Mouse (Mus musculus) heart, embryonic 11.5 days (tissue): ENCODE data around the gene Ipo7. TPM values are rescaled to one million over a fixed set of nuclear protein-coding genes. Genes with fewer than 3 reads are reported as not detected.
A peak's percentile ranks its signal among the peaks of the same experiment; 100 is the strongest.
"Not testable (repeated sequence)": the region's sequence is repeated elsewhere in the genome, so short reads cannot be mapped to it uniquely, and the experiment has no call there.

ENCODE experiments used
- ATAC-seq: fragments of 200-750 bp; cut with Nextera tagmentation; replicated peaks from 2 replicates; pipeline ENCODE4 v1.8.0; 2017; ENCODE audit warnings: moderate library complexity; ENCODE audit not compliant: insufficient number of reproducible peaks, low FRiP score, low TSS enrichment
- H3K27ac ChIP-seq: fragments of 300-500 bp; sonication (generic); 2 replicates; pipeline ENCODE4 v1.5.1; 2014; ENCODE audit warnings: mild to moderate bottlenecking, low read depth, low read length
- H3K27me3 ChIP-seq: fragments of 300-500 bp; sonication (generic); 2 replicates; pipeline ENCODE4 v1.6.1; 2014; ENCODE audit warnings: mild to moderate bottlenecking, low read length, mixed read lengths; ENCODE audit not compliant: control insufficient read depth, insufficient read depth
- H3K36me3 ChIP-seq: fragments of 300-500 bp; sonication (generic); 2 replicates; pipeline ENCODE4 v1.6.1; 2014; ENCODE audit warnings: mild to moderate bottlenecking, low read length, moderate library complexity, mixed read lengths; ENCODE audit not compliant: control insufficient read depth, insufficient read depth
- H3K4me1 ChIP-seq: fragments of 300-500 bp; sonication (generic); 2 replicates; pipeline ENCODE4 v1.6.1; 2014; ENCODE audit warnings: low read length; ENCODE audit not compliant: control insufficient read depth, insufficient read depth
- H3K4me2 ChIP-seq: fragments of 300-500 bp; sonication (generic); 2 replicates; pipeline ENCODE4 v1.6.1; 2014; ENCODE audit warnings: mild to moderate bottlenecking, moderate library complexity
- H3K4me3 ChIP-seq: fragments of 300-500 bp; sonication (generic); 2 replicates; pipeline ENCODE4 v1.5.1; 2014; ENCODE audit warnings: low read depth, low read length
- H3K9ac ChIP-seq: fragments of 300-500 bp; sonication (generic); 2 replicates; pipeline ENCODE4 v1.6.1; 2014; ENCODE audit warnings: mild to moderate bottlenecking, low read depth, low read length, moderate library complexity
- H3K9me3 ChIP-seq: fragments of 300-500 bp; sonication (generic); replicated peaks from 2 replicates; pipeline ENCODE4 v1.6.1; 2016; ENCODE audit warnings: low read length; ENCODE audit not compliant: control insufficient read depth
- WGBS: fragments of 180-500 bp; shearing (Covaris S2); extraction: QIAGEN DNeasy Blood & Tissue Kit; methylation state at CpG from one replicate; pipeline ENCODE4 v1.1.7; 2014; ENCODE audit not compliant: insufficient replicate concordance; 5-methylcytosine and 5-hydroxymethylcytosine counted together
- polyA plus RNA-seq: library from polyadenylated mRNA; unstranded; fragments of >200 nt; fragmentation: Nextera tagmentation; extraction: Ambion mirVana; gene quantifications from 2 replicates; pipeline ENCODE4 v1.2.1, GENCODE M21; 2014

The Ipo7 gene
- 14.0 and 34.6 TPM in 2 replicates for polyA plus RNA-seq

DNA sequence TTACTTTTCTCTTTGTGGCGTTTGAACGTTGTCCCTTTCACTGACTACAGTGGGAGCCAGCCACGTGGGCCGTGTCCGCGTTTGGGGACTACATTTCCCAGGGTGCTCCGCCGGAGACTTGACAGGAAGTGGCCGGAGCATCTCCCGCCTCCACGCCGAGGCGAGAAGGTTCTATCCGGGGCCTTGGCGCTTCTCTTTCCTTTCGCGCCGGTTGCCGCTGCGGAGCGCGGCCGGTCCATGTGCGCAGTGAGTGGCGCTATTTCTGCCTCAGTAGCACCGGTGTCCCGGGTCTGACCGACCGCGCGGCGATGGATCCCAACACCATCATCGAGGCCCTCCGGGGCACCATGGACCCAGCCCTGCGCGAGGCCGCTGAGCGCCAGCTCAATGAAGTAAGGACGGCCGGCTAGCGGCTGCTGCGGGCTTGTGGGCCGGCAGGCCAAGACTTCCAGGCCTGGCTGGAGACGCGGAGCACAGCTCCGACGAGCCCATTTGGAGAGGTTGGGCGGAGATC lies at the start of gene Ipo7:
Gene Ipo7, plus strand, starts transcription at position 158 of the 514 bp plus-strand sequence.
- WGBS, result under 1% methylated on average over 48 of the region's 48 CpGs

DNA sequence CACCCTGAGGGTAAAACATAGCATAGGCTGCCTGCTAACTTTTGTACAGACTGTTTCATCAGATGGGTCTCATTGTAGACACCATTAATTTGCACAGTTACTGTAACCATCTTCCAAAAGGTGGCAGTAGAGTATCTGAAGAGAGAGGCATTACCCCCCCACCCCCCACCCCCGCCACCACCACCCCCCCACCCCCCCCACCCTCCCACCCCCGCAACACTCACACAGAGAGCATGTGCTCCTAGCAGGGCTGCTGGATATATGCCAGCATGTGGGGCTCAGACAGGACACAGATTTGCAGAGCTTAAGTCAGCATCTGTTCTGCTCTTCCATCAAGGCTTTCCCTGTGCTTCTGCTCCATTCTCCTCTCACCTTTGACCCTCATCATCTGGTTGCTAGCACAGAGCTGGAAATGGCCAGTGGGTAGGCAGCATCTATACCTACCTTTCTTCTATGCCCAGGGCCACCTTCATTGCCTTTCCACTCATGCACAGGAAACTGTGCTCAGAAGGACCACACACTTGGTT lies 49.1 kb upstream of the Ipo7 start:
- no peak overlapping the region for H3K27ac ChIP-seq
- no CpG with 5 or more reads among the region's 2 CpGs for WGBS
- peak; percentile 52; the same call in 1 of the 2 replicates for ATAC-seq

More for the DNA sequence above, at the start of gene Ipo7:
- no peaks in the 10 kb centered on the region for H3K4me1 ChIP-seq
- H3K4me3 ChIP-seq, result peak within 1 kb of the TSS; percentile 94
- no peaks in the 10 kb centered on the region for H3K27me3 ChIP-seq
- peak within 1 kb of the TSS; percentile 93 for H3K27ac ChIP-seq
- H3K9me3 ChIP-seq, result no peaks in the 10 kb centered on the region
- no peaks in the 10 kb centered on the region for H3K36me3 ChIP-seq
- H3K9ac ChIP-seq, result peak within 1 kb of the TSS; percentile 98
- peak; percentile 96 for ATAC-seq
- H3K4me2 ChIP-seq, result peak within 1 kb of the TSS; percentile 88

DNA sequence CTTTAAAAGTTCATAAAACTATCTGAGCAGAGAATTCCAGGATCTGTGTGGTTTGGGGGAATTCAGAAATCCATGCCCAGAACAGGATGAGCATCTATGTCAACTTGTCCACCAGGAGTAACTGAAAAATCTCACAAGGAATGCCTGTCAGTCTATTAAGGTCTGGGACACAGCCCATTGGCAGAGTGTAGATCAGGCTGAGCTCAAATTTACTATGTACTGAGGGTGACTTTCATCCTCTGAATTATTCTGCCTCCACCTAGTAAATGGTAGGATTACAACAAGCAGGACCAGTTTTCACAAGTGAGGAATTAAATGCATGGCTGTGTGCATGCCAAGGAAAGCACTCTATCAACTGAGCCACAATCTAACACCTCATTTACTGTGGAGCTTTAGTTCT lies 48.5 kb upstream of the Ipo7 start:
- Histone ChIP-seq H3K4me2 (no peak overlapping the region), H3K9me3 (no peaks in the 10 kb centered on the region), H3K36me3 (no peaks in the 10 kb centered on the region), H3K9ac (no peak overlapping the region), H3K27me3 (no peaks in the 10 kb centered on the region), H3K4me3 (no peak overlapping the region), H3K4me1 (peaks cover 7% of the 10 kb centered on the region; the same call in 1 of the 2 replicates), H3K27ac (no peak overlapping the region)
- ATAC-seq, result no peak

More for the DNA sequence above, 49.1 kb upstream of the Ipo7 start:
- no peaks in the 10 kb centered on the region for H3K36me3 ChIP-seq
- no peak overlapping the region for H3K4me2 ChIP-seq
- H3K4me1 ChIP-seq, result peaks cover 7% of the 10 kb centered on the region; the same call in 1 of the 2 replicates
- no peaks in the 10 kb centered on the region for H3K9me3 ChIP-seq
- H3K27me3 ChIP-seq, result no peaks in the 10 kb centered on the region
- no peak overlapping the region for H3K4me3 ChIP-seq
- H3K9ac ChIP-seq, result no peak overlapping the region

GRCm38 (mm10) chr7:109975966-109976715 lies 41.9 kb upstream of the Ipo7 start:
- no peak overlapping the region for H3K4me2 ChIP-seq
- peaks cover 11% of the 10 kb centered on the region for H3K36me3 ChIP-seq
- no peak overlapping the region for H3K27ac ChIP-seq
- no peaks in the 10 kb centered on the region for H3K9me3 ChIP-seq
- H3K4me1 ChIP-seq, result no peaks in the 10 kb centered on the region
- 84% methylated on average over 6 of the region's 6 CpGs for WGBS
- no peaks in the 10 kb centered on the region for H3K27me3 ChIP-seq
- no peak overlapping the region for H3K9ac ChIP-seq
- no peak overlapping the region for H3K4me3 ChIP-seq
- ATAC-seq, result no peak

- not testable (repeated sequence) for H3K4me2 ChIP-seq, ATAC-seq, H3K4me1 ChIP-seq, H3K27me3 ChIP-seq, H3K27ac ChIP-seq, H3K4me3 ChIP-seq, H3K9ac ChIP-seq, H3K9me3 ChIP-seq
- WGBS, result 66% methylated on average over 5 of the region's 5 CpGs
- peaks cover 12% of the 10 kb centered on the region for H3K36me3 ChIP-seq
These were observed 40.9 kb upstream of the Ipo7 start for GRCm38 (mm10) chr7:109977131-109977530.

DNA sequence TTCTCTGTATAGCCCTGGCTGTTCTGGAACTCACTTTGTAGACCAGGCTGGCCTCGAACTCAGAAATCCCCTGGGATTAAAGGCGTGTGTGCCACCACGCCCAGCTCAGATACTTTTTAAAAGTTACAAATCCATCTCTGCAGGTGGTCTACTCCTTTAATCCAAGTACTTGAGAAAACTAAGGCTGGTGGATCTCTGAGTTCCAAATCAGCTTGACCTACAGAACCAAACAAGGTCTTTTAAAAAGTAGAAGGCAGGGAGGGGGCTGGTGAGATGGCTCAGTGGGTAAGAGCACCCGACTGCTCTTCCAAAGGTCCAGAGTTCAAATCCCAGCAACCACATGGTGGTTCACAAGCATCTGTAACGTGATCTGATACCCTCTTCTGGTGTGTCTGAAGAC lies 33.5 kb upstream of the Ipo7 start:
- H3K9ac ChIP-seq, H3K9me3 ChIP-seq, H3K4me2 ChIP-seq, H3K27ac ChIP-seq, H3K36me3 ChIP-seq, H3K4me1 ChIP-seq, H3K4me3 ChIP-seq, H3K27me3 ChIP-seq, ATAC-seq: not testable (repeated sequence)
- WGBS, result 88% methylated on average over 5 of the region's 5 CpGs

DNA sequence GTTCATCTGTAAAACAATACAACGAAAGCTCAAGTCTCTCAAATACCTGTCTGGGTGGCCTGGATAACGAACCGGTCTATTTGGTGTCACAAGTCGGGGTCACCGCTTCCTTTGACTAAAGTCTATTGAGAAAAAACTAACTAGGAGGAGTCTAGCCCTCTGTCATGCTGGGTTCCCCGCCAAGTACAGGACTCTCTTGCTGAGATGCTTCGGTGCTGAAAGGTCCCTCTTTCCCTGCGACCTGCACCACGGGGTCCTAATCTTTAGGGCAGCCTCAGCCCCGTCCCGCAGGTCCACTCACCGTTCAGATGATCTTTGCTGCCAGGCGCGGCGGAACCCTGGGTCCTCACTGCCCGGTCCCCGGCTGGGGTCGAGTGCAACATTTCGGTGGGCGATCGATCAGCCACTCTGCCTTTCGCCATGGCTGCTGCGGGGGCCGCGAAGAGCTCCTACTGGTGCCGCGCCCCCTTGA lies 32.4 kb upstream of the Ipo7 start:
- peak overlapping the region; percentile 70 for H3K4me3 ChIP-seq
- H3K9me3 ChIP-seq, result no peaks in the 10 kb centered on the region
- H3K27me3 ChIP-seq, result no peaks in the 10 kb centered on the region
- H3K4me1 ChIP-seq, result 0 out of 2 replicates have a peak, but pooled peaks cover 2% of the 10 kb centered on the region
- peak; percentile 46 for ATAC-seq
- WGBS, result under 1% methylated on average over 27 of the region's 27 CpGs
- H3K36me3 ChIP-seq, result 0 out of 2 replicates have a peak, but pooled peaks cover 3% of the 10 kb centered on the region
- peak overlapping the region; percentile 90 for H3K4me2 ChIP-seq
- H3K9ac ChIP-seq, result peak overlapping the region; percentile 76
- peak overlapping the region; percentile 88 for H3K27ac ChIP-seq

DNA sequence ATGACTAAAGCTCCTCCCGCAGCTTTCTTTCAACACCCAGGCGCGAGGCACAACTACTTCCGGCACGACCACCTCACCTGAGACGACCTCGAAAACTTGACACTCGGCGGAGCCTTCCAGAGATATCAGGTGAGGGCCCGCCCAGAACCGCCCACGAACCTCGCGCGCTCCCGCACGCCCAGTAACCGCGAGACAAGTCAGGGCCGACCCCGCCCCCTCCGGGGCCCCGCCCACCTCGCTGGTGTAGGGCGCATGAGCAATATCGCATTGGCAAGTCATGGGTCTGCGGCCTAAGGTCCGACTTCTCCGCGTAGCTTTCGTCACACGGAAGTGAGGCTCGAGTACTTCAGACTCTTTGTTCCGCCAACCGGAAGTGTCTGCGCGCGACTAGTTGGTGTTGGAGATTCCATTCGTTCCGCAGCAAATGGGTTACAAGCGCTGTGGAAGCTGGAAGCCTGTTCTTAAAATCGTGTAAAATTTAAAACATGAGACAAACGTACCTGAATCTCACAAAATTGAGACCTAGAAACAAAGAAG lies 31.9 kb upstream of the Ipo7 start:
- no peaks in the 10 kb centered on the region for H3K9me3 ChIP-seq
- WGBS, result under 1% methylated on average over 43 of the region's 43 CpGs
- peak overlapping the region; percentile 70 for H3K4me3 ChIP-seq
- peak overlapping the region; percentile 90 for H3K4me2 ChIP-seq
- 0 out of 2 replicates have a peak, but pooled peaks cover 3% of the 10 kb centered on the region for H3K36me3 ChIP-seq
- ATAC-seq, result peak; percentile 99
- H3K27me3 ChIP-seq, result no peaks in the 10 kb centered on the region
- H3K27ac ChIP-seq, result peak overlapping the region; percentile 88
- H3K4me1 ChIP-seq, result 0 out of 2 replicates have a peak, but pooled peaks cover 2% of the 10 kb centered on the region
- peak overlapping the region; percentile 76 for H3K9ac ChIP-seq
